Mouse (Mus musculus) thymus, adult 2 months (tissue): ENCODE results near the gene Chaf1b.

ENCODE experiments used
- CTCF ChIP-seq: fragments of 200-500 bp; IDR thresholded peaks from 2 replicates; pipeline ENCODE4 v1.5.1; 2012; ENCODE audit warnings: mild to moderate bottlenecking, control low read depth, low read length, moderate library complexity, borderline replicate concordance; ENCODE audit not compliant: control insufficient read depth, poor library complexity, insufficient read depth; ENCODE audit errors: extremely low read depth
- POLR2A ChIP-seq: fragments of 200-500 bp; IDR thresholded peaks from 2 replicates; pipeline ENCODE4 v1.6.1; 2012; ENCODE audit warnings: mild to moderate bottlenecking, low read length, control low read depth, moderate library complexity; ENCODE audit not compliant: control insufficient read depth, poor library complexity, insufficient read depth; ENCODE audit errors: extremely low read depth

DNA sequence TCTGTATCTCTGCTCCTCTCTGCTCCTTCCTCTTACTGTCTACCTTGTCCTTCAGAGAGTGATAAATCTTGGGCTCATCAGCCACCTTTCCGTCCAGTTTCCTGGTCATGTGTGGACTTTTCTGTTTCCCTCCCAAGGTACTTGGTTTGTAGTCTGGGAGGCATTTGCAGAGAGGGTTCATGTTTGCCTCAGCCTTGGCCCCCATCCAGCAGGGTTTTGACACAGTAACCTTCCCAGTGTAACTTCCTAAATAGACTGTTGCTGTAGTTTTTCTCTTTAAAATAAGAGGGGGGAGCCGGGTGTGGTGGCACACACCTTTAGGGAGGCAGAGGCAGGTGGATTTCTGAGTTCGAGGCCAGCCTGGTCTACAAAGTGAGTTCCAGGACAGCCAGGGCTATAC, 26.2 kb downstream of the Chaf1b start:
- no peak for TF ChIP-seq CTCF
- TF ChIP-seq POLR2A = no peak
